Mouse (Mus musculus) liver, embryonic 11.5 days (tissue): ENCODE measurements around the gene Coa4. TPM values are rescaled to one million over a fixed set of nuclear protein-coding genes. Genes with fewer than 3 reads are reported as not detected.

Experiments used
- ATAC-seq: fragments of 200-750 bp; cut with Nextera tagmentation; replicated peaks from 2 replicates; pipeline ENCODE4 v1.8.0; 2017; ENCODE audit warnings: moderate number of reproducible peaks, mild to moderate bottlenecking, moderate TSS enrichment, moderate library complexity; ENCODE audit not compliant: low FRiP score
- DNase-seq: peaks from one replicate; pipeline ENCODE4 v3.0.0-alpha.2; 2017; ENCODE audit warnings: low spot score
- H3K27ac ChIP-seq: fragments of 300-500 bp; sonication (generic); 2 replicates; pipeline ENCODE4 v1.5.1; 2014; ENCODE audit warnings: mild to moderate bottlenecking, low read depth, low read length, control low read depth
- H3K27me3 ChIP-seq: fragments of 300-500 bp; sonication (generic); replicated peaks from 2 replicates; pipeline ENCODE4 v1.6.1; 2014; ENCODE audit warnings: low read length, mixed read lengths; ENCODE audit not compliant: control insufficient read depth, insufficient read depth
- H3K36me3 ChIP-seq: fragments of 300-500 bp; sonication (generic); 2 replicates; pipeline ENCODE4 v1.6.1; 2014; ENCODE audit warnings: mild to moderate bottlenecking, low read length, moderate library complexity, mixed read lengths; ENCODE audit not compliant: control insufficient read depth, insufficient read depth
- H3K4me1 ChIP-seq: fragments of 300-500 bp; sonication (generic); replicated peaks from 2 replicates; pipeline ENCODE4 v1.6.1; 2014; ENCODE audit warnings: low read length, mixed read lengths; ENCODE audit not compliant: control insufficient read depth, insufficient read depth
- H3K4me2 ChIP-seq: fragments of 300-500 bp; sonication (generic); 2 replicates; pipeline ENCODE4 v1.6.1; 2014; ENCODE audit warnings: mild to moderate bottlenecking, control low read depth, moderate library complexity
- H3K4me3 ChIP-seq: fragments of 300-500 bp; sonication (generic); 2 replicates; pipeline ENCODE4 v1.5.1; 2014; ENCODE audit warnings: low read depth, low read length, control low read depth
- H3K9ac ChIP-seq: fragments of 300-500 bp; sonication (generic); 2 replicates; pipeline ENCODE4 v1.6.1; 2014; ENCODE audit warnings: low read depth, low read length, control low read depth
- H3K9me3 ChIP-seq: fragments of 300-500 bp; sonication (generic); 2 replicates; pipeline ENCODE4 v1.6.1; 2016; ENCODE audit warnings: low read length, inconsistent platforms, mixed read lengths; ENCODE audit not compliant: control insufficient read depth
- WGBS: fragments of 180-500 bp; shearing (Covaris S2); extraction: QIAGEN DNeasy Blood & Tissue Kit; methylation state at CpG from one replicate; pipeline ENCODE4 v1.1.7; 2014; 5-methylcytosine and 5-hydroxymethylcytosine counted together
- polyA plus RNA-seq: library from polyadenylated mRNA; unstranded; fragments of >200 nt; fragmentation: Nextera tagmentation; extraction: Ambion mirVana; gene quantifications from 2 replicates; pipeline ENCODE4 v1.2.1, GENCODE M21; 2014

Coa4 gene
- polyA plus RNA-seq, 1 experiment from 2014 or later, result 27.5 TPM

DNA sequence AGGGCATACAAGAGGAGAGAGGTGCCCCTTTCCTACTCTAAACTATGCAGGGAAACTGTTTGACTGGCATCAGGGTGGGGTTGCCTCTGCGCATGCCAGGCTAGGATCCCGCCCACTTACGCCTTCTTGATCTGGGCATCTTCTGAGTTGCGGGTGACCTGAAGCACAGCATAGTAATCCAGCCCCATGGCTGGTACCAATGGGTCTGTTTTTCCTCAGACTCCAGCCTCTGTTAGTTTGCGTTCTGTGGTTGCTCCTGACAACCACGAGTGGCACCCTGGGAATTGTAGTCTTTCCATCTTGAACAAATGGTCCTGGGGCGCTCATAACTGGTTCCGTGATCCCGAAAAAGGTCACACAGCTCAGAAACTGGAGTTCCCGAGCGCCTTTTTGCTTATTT is 22.3 kb upstream of the Coa4 start, which contains the start of gene Dnajb13:
Gene Dnajb13 (minus strand): TSS at position 388 of the 400 bp plus-strand sequence.
- WGBS, result 47% methylated on average over 11 of the region's 11 CpGs
- Histone ChIP-seq H3K36me3 (no peaks in the 10 kb centered on the region), H3K27me3 (no peaks in the 10 kb centered on the region), H3K27ac (no peak within 1 kb of the TSS), H3K4me3 (no peak within 1 kb of the TSS), H3K4me1 (no peaks in the 10 kb centered on the region), H3K9ac (no peak within 1 kb of the TSS), H3K4me2 (no peak within 1 kb of the TSS), H3K9me3 (no peaks in the 10 kb centered on the region)
- DNase-seq (no peak), ATAC-seq (no peak)

DNA sequence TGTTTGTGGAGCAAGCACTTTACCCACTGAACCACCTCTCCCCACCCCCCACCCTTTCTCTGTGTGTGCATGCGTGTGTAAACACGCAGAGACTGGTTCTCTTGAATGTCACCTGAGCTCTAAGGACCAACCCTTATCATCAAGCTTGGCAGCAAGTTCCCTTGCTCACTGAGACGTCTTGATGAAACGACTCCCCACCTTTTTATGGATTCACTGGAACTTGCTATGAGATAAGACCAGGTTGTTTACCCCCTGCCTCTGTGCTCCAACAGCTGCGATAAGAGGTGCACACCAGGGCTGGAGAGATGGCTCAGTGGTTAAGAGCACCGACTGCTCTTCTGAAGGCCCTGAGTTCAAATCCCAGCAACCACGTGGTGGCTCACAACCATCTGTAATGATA is 16.7 kb upstream of the Coa4 start:
- DNase-seq (no peak), ATAC-seq (no peak)
- Histone ChIP-seq H3K9me3 (no peaks in the 10 kb centered on the region), H3K27me3 (no peaks in the 10 kb centered on the region), H3K36me3 (no peaks in the 10 kb centered on the region), H3K9ac (no peak overlapping the region), H3K4me3 (no peak overlapping the region), H3K4me1 (no peaks in the 10 kb centered on the region), H3K4me2 (no peak overlapping the region), H3K27ac (no peak overlapping the region)
- 52% methylated on average over 7 of the region's 7 CpGs for WGBS

DNA sequence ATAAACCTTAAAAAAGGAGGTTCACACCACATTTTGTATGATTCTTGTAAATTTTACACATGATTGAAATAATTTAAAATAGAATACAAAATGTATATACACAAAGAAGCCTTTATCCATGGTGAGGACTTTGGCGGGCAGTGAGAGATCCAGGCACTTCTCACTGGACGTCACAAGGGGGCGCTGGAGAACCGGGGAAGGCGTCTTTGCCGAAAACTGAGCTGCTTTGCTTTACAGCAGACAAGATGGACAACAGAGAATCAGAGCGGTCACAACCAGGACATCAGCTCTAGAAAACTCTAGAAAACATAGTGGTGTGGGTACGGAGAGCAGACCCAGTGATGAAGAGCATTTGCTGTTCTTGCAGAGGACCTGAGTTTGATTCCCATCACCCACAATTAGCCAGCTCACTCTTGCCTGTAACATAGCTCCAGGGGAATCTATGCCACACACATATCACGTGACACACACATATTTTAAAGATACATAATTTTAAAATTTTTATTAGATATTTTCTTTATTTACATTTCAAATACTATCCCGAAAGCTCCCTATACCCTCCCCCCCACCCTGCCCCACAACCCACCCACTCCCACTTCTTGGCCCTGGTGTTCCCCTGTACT is 16.1 kb upstream of the Coa4 start:
- H3K9ac ChIP-seq, result no peak overlapping the region
- no peak overlapping the region for H3K4me2 ChIP-seq
- WGBS, result 21% methylated on average over 10 of the region's 10 CpGs
- no peaks in the 10 kb centered on the region for H3K4me1 ChIP-seq
- DNase-seq (peak; percentile 82), ATAC-seq (peak; percentile 57)
- H3K9me3 ChIP-seq, result no peaks in the 10 kb centered on the region
- H3K4me3 ChIP-seq, result no peak overlapping the region
- H3K27me3 ChIP-seq, result no peaks in the 10 kb centered on the region
- no peak overlapping the region for H3K27ac ChIP-seq
- no peaks in the 10 kb centered on the region for H3K36me3 ChIP-seq

DNA sequence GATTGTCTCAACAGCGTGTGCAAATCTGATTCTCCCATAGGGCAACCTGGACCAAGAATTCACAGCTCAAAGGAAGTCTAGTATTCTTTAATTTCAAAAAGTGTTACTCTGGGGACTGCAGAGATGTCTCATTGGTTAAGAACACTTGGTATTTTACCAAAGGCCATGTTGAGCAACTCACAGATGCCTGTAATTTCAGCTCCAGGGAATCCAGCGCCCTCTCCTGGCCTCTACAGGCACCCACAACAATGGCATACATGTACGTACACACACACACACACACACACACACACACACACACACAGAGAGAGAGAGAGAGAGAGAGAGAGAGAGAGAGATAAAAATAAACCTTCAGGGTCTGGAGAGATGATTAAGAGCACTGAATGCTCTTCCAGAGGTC is 14.6 kb upstream of the Coa4 start:
- ATAC-seq, result no peak
- 73% methylated on average over 3 of the region's 3 CpGs for WGBS
- Histone ChIP-seq H3K4me1 (no peaks in the 10 kb centered on the region), H3K36me3 (no peaks in the 10 kb centered on the region), H3K4me3 (no peak overlapping the region), H3K27me3 (no peaks in the 10 kb centered on the region), H3K4me2 (no peak overlapping the region), H3K9ac (no peak overlapping the region), H3K27ac (no peak overlapping the region), H3K9me3 (no peaks in the 10 kb centered on the region)
- DNase-seq, result no peak

DNA sequence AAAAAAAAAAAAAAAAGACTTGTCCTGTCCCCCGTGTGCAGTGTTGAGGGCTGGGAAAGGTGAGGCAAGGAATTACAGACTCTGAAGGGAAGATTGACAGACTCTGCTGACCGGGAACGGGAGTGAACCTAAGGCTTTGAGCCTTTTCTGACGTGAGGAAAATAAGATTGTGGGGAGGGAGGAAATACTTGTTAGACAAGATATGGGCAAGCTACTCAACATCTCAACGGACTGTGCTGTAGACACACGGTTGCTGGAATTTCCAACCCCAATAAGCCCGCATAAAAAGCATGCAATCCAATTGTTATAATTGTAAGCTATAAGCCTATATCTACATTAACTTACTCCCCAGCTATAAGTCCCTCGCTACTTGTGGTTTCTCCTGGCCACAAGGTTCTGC is 12.2 kb upstream of the Coa4 start:
- no peak for DNase-seq
- no peaks in the 10 kb centered on the region for H3K36me3 ChIP-seq

DNA sequence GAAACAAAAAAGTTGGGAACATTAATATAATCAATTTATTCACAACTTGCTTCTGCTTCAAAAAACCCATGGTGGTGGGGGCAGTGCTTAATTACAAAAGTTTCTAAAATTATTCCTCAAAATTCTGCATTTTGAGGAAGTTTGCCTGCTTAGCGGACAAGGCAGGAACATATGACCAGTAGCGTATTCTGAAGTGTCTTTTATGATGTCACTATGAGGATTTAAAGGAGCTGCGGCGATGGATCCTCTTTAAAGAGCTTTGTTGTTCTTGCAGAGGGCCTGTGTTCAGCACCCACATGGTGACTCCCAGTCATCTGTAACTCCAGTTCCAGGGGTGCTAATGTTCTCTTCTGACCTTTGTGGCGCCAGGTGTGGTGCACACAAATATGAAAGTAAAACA is 6.1 kb upstream of the Coa4 start:
- no peaks in the 10 kb centered on the region for H3K27me3 ChIP-seq
- 89% methylated on average over 5 of the region's 5 CpGs for WGBS
- DNase-seq (no peak), ATAC-seq (no peak)
- H3K4me3 ChIP-seq, result no peak overlapping the region
- H3K4me2 ChIP-seq, result no peak overlapping the region
- H3K9ac ChIP-seq, result no peak overlapping the region
- no peaks in the 10 kb centered on the region for H3K36me3 ChIP-seq
- no peak overlapping the region for H3K27ac ChIP-seq
- peaks cover 8% of the 10 kb centered on the region for H3K4me1 ChIP-seq
- no peaks in the 10 kb centered on the region for H3K9me3 ChIP-seq

More for the DNA sequence above, 12.2 kb upstream of the Coa4 start:
- no peak overlapping the region for H3K9ac ChIP-seq
- ATAC-seq, result no peak
- WGBS, result 51% methylated on average over 8 of the region's 8 CpGs
- H3K4me3 ChIP-seq, result no peak overlapping the region
- H3K4me1 ChIP-seq, result no peaks in the 10 kb centered on the region
- H3K9me3 ChIP-seq, result no peaks in the 10 kb centered on the region
- no peaks in the 10 kb centered on the region for H3K27me3 ChIP-seq
- no peak overlapping the region for H3K27ac ChIP-seq
- no peak overlapping the region for H3K4me2 ChIP-seq

DNA sequence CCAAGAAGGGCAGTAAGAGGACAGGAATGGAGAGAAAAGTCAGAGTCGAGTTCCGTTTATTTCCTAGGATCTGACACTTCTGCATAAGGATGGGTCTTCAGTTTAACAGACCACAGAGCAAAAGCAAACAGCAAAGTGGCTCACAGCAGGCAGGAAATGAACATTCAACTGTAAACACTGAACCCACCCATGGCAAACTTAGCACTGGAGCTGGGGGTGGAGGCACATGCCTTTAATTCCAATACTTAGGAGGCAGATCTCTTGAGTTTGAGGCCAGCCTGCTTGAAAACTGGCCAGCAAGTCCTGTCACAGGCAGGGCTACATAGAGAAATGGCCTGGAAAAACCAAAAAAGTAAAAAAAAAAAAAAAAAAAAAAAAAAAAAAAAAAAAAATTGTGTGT is 3.4 kb upstream of the Coa4 start:
- ATAC-seq, result no peak
- Histone ChIP-seq H3K4me1 (peaks cover 13% of the 10 kb centered on the region), H3K9me3 (no peaks in the 10 kb centered on the region), H3K27me3 (no peaks in the 10 kb centered on the region), H3K4me3 (no peak overlapping the region), H3K9ac (no peak overlapping the region), H3K27ac (peak overlapping the region; percentile 66), H3K4me2 (peak overlapping the region; percentile 38), H3K36me3 (no peaks in the 10 kb centered on the region)
- DNase-seq, result no peak
- WGBS, result 64% methylated on average over 2 of the region's 2 CpGs

DNA sequence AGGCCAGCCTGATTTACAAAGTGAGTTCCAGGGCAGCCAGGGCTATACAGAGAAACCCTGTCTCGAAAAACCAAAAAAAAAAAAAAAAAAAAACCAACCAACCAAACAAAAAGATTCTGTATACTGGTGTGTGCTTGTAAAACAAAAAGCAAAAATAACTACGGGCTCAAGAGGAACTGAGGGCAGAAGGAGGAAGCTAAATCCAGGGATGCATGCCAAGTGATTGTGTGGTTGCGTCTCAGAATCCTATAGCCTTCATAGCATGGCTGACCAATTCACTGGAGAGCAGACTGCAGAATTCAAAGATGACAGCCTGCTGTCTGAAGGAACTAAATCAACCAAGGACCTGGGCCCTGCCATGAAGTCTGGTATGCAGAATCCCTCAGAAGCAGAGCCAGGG is 2.7 kb upstream of the Coa4 start:
- DNase-seq (no peak), ATAC-seq (no peak)
- Histone ChIP-seq H3K27ac (no peak overlapping the region), H3K36me3 (0 out of 2 replicates have a peak, but pooled peaks cover 2% of the 10 kb centered on the region), H3K4me1 (peaks cover 13% of the 10 kb centered on the region), H3K4me3 (no peak overlapping the region), H3K9me3 (no peaks in the 10 kb centered on the region), H3K9ac (no peak overlapping the region), H3K27me3 (no peaks in the 10 kb centered on the region), H3K4me2 (no peak overlapping the region)
- 82% methylated on average over 3 of the region's 3 CpGs for WGBS

DNA sequence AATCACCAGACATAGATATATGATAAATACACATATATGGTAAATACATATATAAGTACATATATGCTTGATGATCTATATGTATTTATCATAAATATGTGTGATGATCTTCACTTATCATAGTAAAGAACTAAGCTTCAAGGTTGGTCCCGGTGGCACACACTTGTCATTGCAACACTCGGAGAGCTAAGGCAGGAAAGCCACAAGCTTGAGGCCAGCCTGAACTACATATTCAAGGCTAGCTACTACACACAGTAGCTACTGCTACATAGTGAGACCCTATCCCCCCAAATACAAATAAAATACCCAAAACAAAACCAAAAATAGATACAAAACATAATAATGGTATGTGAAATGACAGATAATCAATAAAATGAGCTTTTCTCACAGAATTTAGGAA is 1.0 kb upstream of the Coa4 start:
- Histone ChIP-seq H3K9ac (no peak overlapping the region), H3K9me3 (no peaks in the 10 kb centered on the region), H3K4me3 (peak overlapping the region; percentile 57), H3K4me2 (peak overlapping the region; percentile 76), H3K27ac (no peak overlapping the region; the same call in 1 of the 2 replicates), H3K4me1 (peaks cover 13% of the 10 kb centered on the region), H3K36me3 (peaks cover 9% of the 10 kb centered on the region; the same call in 1 of the 2 replicates), H3K27me3 (no peaks in the 10 kb centered on the region)
- WGBS, result 61% methylated on average over 2 of the region's 2 CpGs
- DNase-seq (no peak), ATAC-seq (no peak)
